Mouse (Mus musculus) kidney, embryonic 14.5 days (tissue): ENCODE data around the gene St6galnac3. TPM values are rescaled to one million over a fixed set of nuclear protein-coding genes. Genes with fewer than 3 reads are reported as not detected.
"Not testable (repeated sequence)": the region's sequence is repeated elsewhere in the genome, so short reads cannot be mapped to it uniquely, and the experiment has no call there.

Experiments
- ATAC-seq: fragments of 200-750 bp; cut with Nextera tagmentation; 2 replicates; pipeline ENCODE4 v1.8.0; 2017; ENCODE audit warnings: moderate number of reproducible peaks, mild to moderate bottlenecking, moderate TSS enrichment, moderate library complexity; ENCODE audit not compliant: low FRiP score, low TSS enrichment
- H3K27ac ChIP-seq: fragments of 300-500 bp; sonication (generic); 2 replicates; pipeline ENCODE4 v1.5.1; 2014; ENCODE audit warnings: low read depth, mild to moderate bottlenecking, low read length, moderate library complexity, mixed read lengths
- H3K27me3 ChIP-seq: fragments of 300-500 bp; sonication (generic); 2 replicates; pipeline ENCODE4 v1.6.1; 2014; ENCODE audit warnings: mild to moderate bottlenecking, low read length; ENCODE audit not compliant: control insufficient read depth, insufficient read depth
- H3K36me3 ChIP-seq: fragments of 300-500 bp; sonication (generic); 2 replicates; pipeline ENCODE4 v1.6.1; 2014; ENCODE audit warnings: low read length, mixed read lengths; ENCODE audit not compliant: control insufficient read depth, insufficient read depth
- H3K4me1 ChIP-seq: fragments of 300-500 bp; sonication (generic); 2 replicates; pipeline ENCODE4 v1.6.1; 2014; ENCODE audit warnings: low read length, mixed read lengths; ENCODE audit not compliant: control insufficient read depth, insufficient read depth
- H3K4me2 ChIP-seq: fragments of 300-500 bp; sonication (generic); replicated peaks from 2 replicates; pipeline ENCODE4 v1.6.1; 2014; ENCODE audit warnings: low read depth, mild to moderate bottlenecking, low read length
- H3K4me3 ChIP-seq: fragments of 300-500 bp; sonication (generic); 2 replicates; pipeline ENCODE4 v1.5.1; 2014; ENCODE audit warnings: mild to moderate bottlenecking, low read length
- H3K9ac ChIP-seq: fragments of 300-500 bp; sonication (generic); 2 replicates; pipeline ENCODE4 v1.6.1; 2014; ENCODE audit warnings: low read depth, mild to moderate bottlenecking, low read length, moderate library complexity
- H3K9me3 ChIP-seq: fragments of 300-500 bp; sonication (generic); 2 replicates; pipeline ENCODE4 v1.6.1; 2016; ENCODE audit warnings: low read length; ENCODE audit not compliant: control insufficient read depth
- WGBS: fragments of 180-500 bp; shearing (Covaris S2); extraction: QIAGEN DNeasy Blood & Tissue Kit; methylation state at CpG from one replicate; pipeline ENCODE4 v1.1.7; 2014; 5-methylcytosine and 5-hydroxymethylcytosine counted together
- polyA plus RNA-seq: library from polyadenylated mRNA; unstranded; fragments of >200 nt; fragmentation: Nextera tagmentation; extraction: Ambion mirVana; gene quantifications from 2 replicates; pipeline ENCODE4 v1.2.1, GENCODE M21; 2014

St6galnac3 gene
- polyA plus RNA-seq, 1 experiment from 2014 or later, result 63.8 TPM

- WGBS, result 72% methylated on average over 6 of the region's 6 CpGs
- ATAC-seq, result no peak
- H3K9me3 ChIP-seq, result no peaks in the 10 kb centered on the region
- H3K27ac ChIP-seq, result no peak overlapping the region
- no peaks in the 10 kb centered on the region for H3K27me3 ChIP-seq
- H3K4me3 ChIP-seq, result no peak overlapping the region
- H3K36me3 ChIP-seq, result no peaks in the 10 kb centered on the region
- no peak overlapping the region for H3K4me2 ChIP-seq
- H3K4me1 ChIP-seq, result peaks cover 6% of the 10 kb centered on the region; the same call in 1 of the 2 replicates
- H3K9ac ChIP-seq, result no peak overlapping the region
Observed at GRCm38 (mm10) chr3:153399574-153399973, 325.4 kb downstream of the St6galnac3 start.

- WGBS, result 82% methylated on average over 9 of the region's 9 CpGs
Observed at GRCm38 (mm10) chr3:153397726-153398125, 327.2 kb downstream of the St6galnac3 start.

GRCm38 (mm10) chr3:153396375-153397068 is 328.5 kb downstream of the St6galnac3 start:
- peaks cover 7% of the 10 kb centered on the region; the same call in 1 of the 2 replicates for H3K9me3 ChIP-seq
- no peak for ATAC-seq
- WGBS, result 75% methylated on average over 12 of the region's 12 CpGs
- no peak overlapping the region for H3K9ac ChIP-seq
- H3K4me3 ChIP-seq, result no peak overlapping the region
- H3K4me1 ChIP-seq, result peaks cover 6% of the 10 kb centered on the region; the same call in 1 of the 2 replicates
- H3K4me2 ChIP-seq, result no peak overlapping the region
- no peaks in the 10 kb centered on the region for H3K27me3 ChIP-seq
- H3K36me3 ChIP-seq, result no peaks in the 10 kb centered on the region
- no peak overlapping the region for H3K27ac ChIP-seq

More at GRCm38 (mm10) chr3:153397726-153398125, 327.2 kb downstream of the St6galnac3 start:
- Histone ChIP-seq H3K9me3 (peaks cover 7% of the 10 kb centered on the region; the same call in 1 of the 2 replicates), H3K27me3 (no peaks in the 10 kb centered on the region), H3K4me1 (peaks cover 6% of the 10 kb centered on the region; the same call in 1 of the 2 replicates), H3K9ac (no peak overlapping the region), H3K27ac (no peak overlapping the region), H3K4me2 (no peak overlapping the region), H3K36me3 (no peaks in the 10 kb centered on the region), H3K4me3 (no peak overlapping the region)
- no peak for ATAC-seq

GRCm38 (mm10) chr3:153395351-153395750 is 329.6 kb downstream of the St6galnac3 start:
- no peaks in the 10 kb centered on the region; the same call in 1 of the 2 replicates for H3K4me1 ChIP-seq
- H3K4me2 ChIP-seq, result no peak overlapping the region
- ATAC-seq, result no peak
- no peak overlapping the region for H3K27ac ChIP-seq
- H3K27me3 ChIP-seq, result no peaks in the 10 kb centered on the region
- no peaks in the 10 kb centered on the region for H3K36me3 ChIP-seq
- no peak overlapping the region for H3K4me3 ChIP-seq
- H3K9ac ChIP-seq, result no peak overlapping the region
- peaks cover 7% of the 10 kb centered on the region; the same call in 1 of the 2 replicates for H3K9me3 ChIP-seq
- WGBS, result 90% methylated on average over 5 of the region's 5 CpGs

- Histone ChIP-seq H3K4me3 (no peak overlapping the region), H3K27me3 (no peaks in the 10 kb centered on the region), H3K9ac (no peak overlapping the region), H3K9me3 (peaks cover 7% of the 10 kb centered on the region; the same call in 1 of the 2 replicates), H3K4me1 (no peaks in the 10 kb centered on the region), H3K27ac (no peak overlapping the region), H3K36me3 (no peaks in the 10 kb centered on the region), H3K4me2 (no peak overlapping the region)
- no peak for ATAC-seq
- WGBS, result 93% methylated on average over 4 of the region's 4 CpGs
Observed at GRCm38 (mm10) chr3:153394751-153395150, 330.2 kb downstream of the St6galnac3 start.

- no peaks in the 10 kb centered on the region for H3K36me3 ChIP-seq
Observed at GRCm38 (mm10) chr3:153394224-153394623, 330.8 kb downstream of the St6galnac3 start.

GRCm38 (mm10) chr3:153391451-153391850 is 333.5 kb downstream of the St6galnac3 start:
- H3K4me3 ChIP-seq, H3K9ac ChIP-seq, H3K27ac ChIP-seq, H3K27me3 ChIP-seq, H3K36me3 ChIP-seq, H3K4me1 ChIP-seq, ATAC-seq, H3K9me3 ChIP-seq, H3K4me2 ChIP-seq: not testable (repeated sequence)
- 30% methylated on average over 1 of the region's 1 CpGs for WGBS

More at GRCm38 (mm10) chr3:153394224-153394623, 330.8 kb downstream of the St6galnac3 start:
- WGBS, result 92% methylated on average over 9 of the region's 9 CpGs
- Histone ChIP-seq H3K4me1 (no peaks in the 10 kb centered on the region), H3K9ac (no peak overlapping the region), H3K4me2 (no peak overlapping the region), H3K4me3 (no peak overlapping the region), H3K27ac (no peak overlapping the region), H3K27me3 (no peaks in the 10 kb centered on the region), H3K9me3 (peaks cover 7% of the 10 kb centered on the region; the same call in 1 of the 2 replicates)
- ATAC-seq, result no peak

- not testable (repeated sequence) for H3K4me3 ChIP-seq, H3K27me3 ChIP-seq, H3K9me3 ChIP-seq, H3K36me3 ChIP-seq, H3K9ac ChIP-seq, H3K27ac ChIP-seq, H3K4me1 ChIP-seq, H3K4me2 ChIP-seq, ATAC-seq
- 92% methylated on average over 5 of the region's 5 CpGs for WGBS
Observed at GRCm38 (mm10) chr3:153384651-153385050, 340.3 kb downstream of the St6galnac3 start.

- H3K9ac ChIP-seq, result no peak overlapping the region
- no peak overlapping the region for H3K4me2 ChIP-seq
- 0 out of 2 replicates have a peak, but pooled peaks cover 2% of the 10 kb centered on the region for H3K9me3 ChIP-seq
- H3K36me3 ChIP-seq, result no peaks in the 10 kb centered on the region
- H3K27ac ChIP-seq, result no peak overlapping the region
- WGBS, result 98% methylated on average over 2 of the region's 2 CpGs
- ATAC-seq, result no peak
- H3K27me3 ChIP-seq, result no peaks in the 10 kb centered on the region
- no peaks in the 10 kb centered on the region for H3K4me1 ChIP-seq
- no peak overlapping the region for H3K4me3 ChIP-seq
Observed at GRCm38 (mm10) chr3:153383656-153384055, 341.3 kb downstream of the St6galnac3 start.
